Mouse (Mus musculus): ENCODE measurements around the gene Sbf2.

Sbf2 gene

GRCm38 (mm10) chr7:110302886-110303285, 311.8 kb downstream of the Sbf2 start:
- no peak for DNase-seq

GRCm38 (mm10) chr7:110298739-110299410, 315.8 kb downstream of the Sbf2 start:
- no peak for DNase-seq

- DNase-seq = no peak
These were observed 316.6 kb downstream of the Sbf2 start for GRCm38 (mm10) chr7:110298090-110298489.

GRCm38 (mm10) chr7:110297611-110298010, 317.1 kb downstream of the Sbf2 start:
- no peak for DNase-seq

GRCm38 (mm10) chr7:110296889-110297603, 317.7 kb downstream of the Sbf2 start:
- DNase-seq = no peak

GRCm38 (mm10) chr7:110289647-110290046, 325.1 kb downstream of the Sbf2 start:
- no peak for DNase-seq

- DNase-seq = peak; percentile 75
These were observed 326.0 kb downstream of the Sbf2 start for GRCm38 (mm10) chr7:110288731-110289191.

GRCm38 (mm10) chr7:110288191-110288604, 326.5 kb downstream of the Sbf2 start:
- no peak for DNase-seq

GRCm38 (mm10) chr7:110287476-110288071, 327.1 kb downstream of the Sbf2 start:
- peak; percentile 15 for DNase-seq

- DNase-seq = peak; percentile 87
These were observed 327.8 kb downstream of the Sbf2 start for GRCm38 (mm10) chr7:110286838-110287475.

- no peak for DNase-seq
These were observed 328.5 kb downstream of the Sbf2 start for GRCm38 (mm10) chr7:110286198-110286732.

- no peak for DNase-seq
These were observed 328.9 kb downstream of the Sbf2 start for GRCm38 (mm10) chr7:110285849-110286151.

- no peak for DNase-seq
These were observed 329.5 kb downstream of the Sbf2 start for GRCm38 (mm10) chr7:110285076-110285848.

- no peak for DNase-seq
These were observed 331.0 kb downstream of the Sbf2 start for GRCm38 (mm10) chr7:110283484-110284275.

- DNase-seq = no peak
These were observed 331.9 kb downstream of the Sbf2 start for GRCm38 (mm10) chr7:110282797-110283196.

GRCm38 (mm10) chr7:110281435-110282256, 333.1 kb downstream of the Sbf2 start:
- no peak for DNase-seq

- no peak for DNase-seq
These were observed 335.5 kb downstream of the Sbf2 start for GRCm38 (mm10) chr7:110279183-110279582.

GRCm38 (mm10) chr7:110277734-110278245, 336.9 kb downstream of the Sbf2 start:
- no peak for DNase-seq

- no peak for DNase-seq
These were observed 342.3 kb downstream of the Sbf2 start for GRCm38 (mm10) chr7:110272434-110272833.

- no peak for DNase-seq
These were observed 342.9 kb downstream of the Sbf2 start for GRCm38 (mm10) chr7:110271814-110272213.
